Mouse (Mus musculus) mouse embryonic stem cell (cell line): ENCODE results near the gene Usp38.
"Not testable (repeated sequence)": the region's sequence is repeated elsewhere in the genome, so short reads cannot be mapped to it uniquely, and the experiment has no call there.

Source experiments
- in situ Hi-C, 2 experiments: fragments of 300-500 bp; cut with MboI; formaldehyde crosslinking; loops; 1 replicate in 1 of 2; 3 replicates in 1 of 2; pipeline ENCODE4 v1.14.3; 2019 to 2020; ENCODE audit warnings: low sequenced_read_pairs in 2 of 2, low pct_unique_long_range_greater_than_20kb in 1 of 2, mixed read lengths in 1 of 2; ENCODE audit not compliant: unreplicated experiment in 1 of 2

Usp38 gene

DNA sequence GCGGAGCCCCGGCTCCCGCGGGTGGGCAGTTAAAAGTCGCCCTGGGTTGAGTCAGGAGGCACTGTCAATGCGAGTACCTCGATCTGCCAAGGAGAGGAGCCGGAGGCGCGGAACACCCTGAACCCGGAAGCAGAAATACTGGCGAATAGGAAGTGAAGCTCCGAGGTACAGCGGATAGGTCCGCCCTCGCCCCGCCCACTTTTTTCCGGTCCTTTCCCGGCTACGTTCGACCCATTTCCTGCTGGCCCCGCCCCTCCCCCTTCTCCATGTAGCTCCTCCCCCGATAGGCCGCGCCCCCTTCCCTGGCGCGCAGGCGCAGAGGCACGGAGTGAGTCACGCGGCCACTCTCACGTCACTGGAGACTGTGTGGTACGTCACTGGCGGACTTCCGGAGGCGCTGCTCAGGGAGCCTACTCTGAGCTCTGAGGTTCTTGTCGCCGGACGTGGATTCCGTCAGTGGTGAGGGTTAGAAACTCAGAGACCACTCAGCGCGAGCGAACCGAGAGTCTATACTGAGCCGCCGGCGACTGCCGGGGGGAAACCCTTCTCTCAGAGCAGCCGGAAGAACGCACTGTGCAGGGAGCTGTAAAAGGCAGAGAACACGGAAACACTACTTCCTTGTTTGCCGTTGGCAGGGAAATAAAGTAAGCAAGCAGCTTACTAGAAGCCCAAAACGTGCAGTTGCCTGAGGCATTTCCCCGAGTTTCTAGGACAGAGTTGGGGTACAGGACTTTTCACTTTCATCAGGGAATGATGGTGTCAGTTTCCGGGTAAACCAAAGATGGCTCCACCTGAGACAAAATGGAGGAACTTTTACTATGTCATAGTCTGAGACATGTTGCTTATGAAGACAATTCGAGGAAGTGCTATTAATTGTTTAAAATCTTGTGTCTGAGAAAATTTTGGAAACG, at the start of gene Usp38:
Gene Usp38, minus strand, starts transcription at position 140 of the 911 bp plus-strand sequence.
- in situ Hi-C loops = no loop called here

DNA sequence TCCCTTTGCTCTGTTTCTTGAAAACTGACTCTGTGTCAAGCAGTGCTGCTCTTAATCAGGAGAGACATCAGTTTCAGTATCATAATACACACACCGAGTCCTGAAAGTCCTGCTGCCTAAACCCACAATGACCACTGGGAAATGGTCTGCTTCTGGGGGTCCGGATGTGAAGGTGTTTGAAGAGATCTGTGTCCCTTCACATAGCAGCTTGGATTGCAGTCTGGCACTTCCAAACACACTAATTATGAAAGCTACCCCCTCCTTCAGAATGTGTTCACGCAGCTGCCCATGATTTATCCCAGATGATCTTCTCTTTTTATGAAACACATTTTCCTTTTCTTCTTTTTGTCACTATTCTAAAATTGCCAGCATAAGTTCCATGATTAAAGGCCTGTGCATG, 47.8 kb upstream of the Usp38 start:
- in situ Hi-C loops = no loop called here

DNA sequence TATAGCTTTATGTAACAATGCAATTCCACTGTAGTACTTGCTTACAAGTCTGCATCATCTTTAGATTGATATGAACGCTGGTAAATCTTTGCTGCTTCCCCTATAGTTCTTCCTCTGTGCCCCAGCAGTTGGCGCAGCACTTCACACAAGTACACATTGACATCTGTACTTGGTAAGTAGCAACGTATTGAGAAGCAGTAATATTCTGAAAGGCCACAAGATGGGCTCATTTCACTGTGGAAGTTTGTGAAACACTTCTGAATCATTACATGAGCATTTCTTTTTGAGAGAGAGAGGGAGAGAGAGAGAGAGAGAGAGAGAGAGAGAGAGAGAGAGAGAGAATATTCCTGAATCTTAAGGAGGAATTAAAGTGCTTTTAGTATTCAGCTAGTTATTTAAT, 47.2 kb upstream of the Usp38 start:
- in situ Hi-C loops = no loop called here

GRCm38 (mm10) chr8:81044201-81044600, 29.5 kb upstream of the Usp38 start:
- in situ Hi-C loops = no loop called here

DNA sequence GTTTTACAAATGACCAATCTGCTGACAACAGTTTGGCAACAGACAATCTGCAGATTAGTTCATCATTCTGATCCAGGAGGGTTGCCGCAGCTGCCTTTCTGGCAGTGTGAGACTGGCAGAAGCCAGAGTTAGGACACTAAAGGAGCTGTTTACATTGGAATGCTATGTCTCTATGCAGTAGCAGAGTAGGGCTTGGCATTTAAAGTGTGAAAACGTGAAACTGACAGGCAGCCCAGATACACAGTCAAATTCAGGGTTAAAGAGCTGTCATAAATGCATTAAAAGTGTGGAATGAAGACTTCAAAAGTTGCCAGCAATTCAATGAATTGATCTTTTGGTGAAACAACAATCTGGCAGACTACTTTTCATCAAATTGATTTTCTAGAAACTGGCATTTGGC, 13.3 kb upstream of the Usp38 start:
- in situ Hi-C loops = no loop called here

DNA sequence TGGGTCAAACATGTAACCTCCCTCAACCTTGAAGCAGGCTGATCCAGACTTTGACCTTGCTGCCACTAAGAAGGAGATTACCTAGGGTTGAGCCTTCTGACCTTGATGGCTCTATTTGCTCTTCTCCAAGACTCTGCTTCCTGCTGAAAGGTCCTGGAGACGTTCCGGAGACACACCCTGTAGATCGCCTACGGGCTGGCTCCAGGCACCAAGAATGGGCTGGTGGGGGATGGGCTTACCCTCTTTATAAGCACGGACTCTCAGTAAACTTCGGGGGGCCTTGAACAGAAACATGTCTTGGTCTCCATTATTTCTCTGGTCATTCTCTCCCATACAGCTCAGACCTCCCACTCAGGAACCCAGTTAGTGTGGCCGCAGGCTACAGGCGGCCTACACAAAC, 2.8 kb upstream of the Usp38 start:
- in situ Hi-C loops = not testable (repeated sequence)

GRCm38 (mm10) chr8:81013811-81014530, 757 bp downstream of the Usp38 start:
- in situ Hi-C loops = no loop called here

DNA sequence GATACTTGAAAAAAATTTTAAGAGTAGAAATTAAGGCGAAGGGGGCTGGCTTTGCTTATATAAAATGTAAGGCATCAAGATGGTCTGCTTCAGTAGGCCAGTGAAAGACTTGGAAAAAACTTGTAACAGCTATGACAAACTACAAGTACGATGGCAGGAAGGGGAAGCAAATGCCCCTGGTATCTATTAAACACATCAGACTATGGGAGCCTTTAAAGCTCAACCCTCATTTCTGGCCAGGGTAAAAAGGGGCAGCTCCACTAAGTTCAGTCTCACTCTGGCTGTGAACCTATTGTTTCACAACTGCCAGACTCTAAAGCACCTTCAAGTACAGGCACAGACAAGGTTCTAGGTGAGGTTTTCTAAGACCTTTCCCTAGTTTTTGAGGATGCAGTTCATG, 2.0 kb downstream of the Usp38 start:
- in situ Hi-C loops = no loop called here

DNA sequence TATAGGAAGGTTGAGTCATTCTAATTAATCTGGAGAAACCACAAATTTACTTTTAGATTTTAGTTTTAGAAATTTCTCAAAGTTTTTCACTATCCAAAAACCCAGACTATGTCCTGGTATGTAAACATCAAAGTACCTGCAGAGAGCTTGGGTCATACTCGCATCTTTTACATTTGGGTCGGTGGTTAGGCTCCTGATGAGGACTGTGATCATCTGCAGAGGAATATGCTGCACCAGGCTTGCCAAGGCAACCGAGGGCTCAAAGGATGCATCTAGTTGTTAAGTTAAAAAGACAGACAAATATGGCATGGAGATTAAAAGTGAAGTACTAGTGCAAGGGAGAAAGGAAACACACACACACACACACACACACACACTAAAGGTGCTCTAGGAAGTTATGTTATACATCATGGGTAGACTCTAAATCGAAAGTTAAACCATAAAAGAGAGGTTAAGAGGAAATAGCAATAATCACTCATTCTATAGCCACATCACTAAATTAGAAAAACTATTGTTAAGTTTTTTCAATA, 2.6 kb downstream of the Usp38 start:
- in situ Hi-C loops = no loop called here

DNA sequence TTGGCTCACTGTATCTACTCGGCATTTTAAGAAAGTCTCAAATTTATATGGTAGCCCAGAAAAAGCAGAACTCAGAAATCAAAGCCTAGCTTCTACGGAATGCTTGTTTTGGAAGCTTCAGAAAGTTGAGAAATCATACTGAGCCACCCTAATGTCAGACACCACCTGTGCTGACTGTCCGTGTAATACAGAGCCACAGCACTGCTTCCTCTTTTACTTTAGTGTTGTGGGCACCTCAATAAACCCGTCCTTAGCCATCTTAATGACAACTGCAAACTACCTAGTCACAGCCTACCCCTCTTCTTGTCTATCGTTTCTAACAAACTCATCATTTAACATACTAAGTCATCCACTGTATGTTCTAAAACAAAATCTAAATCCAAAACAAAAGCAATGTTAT, 4.3 kb downstream of the Usp38 start:
- in situ Hi-C loops = no loop called here

- in situ Hi-C loops = no loop called here
These were observed 9.6 kb downstream of the Usp38 start for GRCm38 (mm10) chr8:81005114-81005513.

GRCm38 (mm10) chr8:80996632-80997031, 18.1 kb downstream of the Usp38 start:
- in situ Hi-C loops = loop anchor here in 1 of 2 experiments (25.0 kb wide), 1 partner anchor 234 kb away; no protein-coding TSS in a partner anchor

GRCm38 (mm10) chr8:80991937-80992336, 22.8 kb downstream of the Usp38 start:
- in situ Hi-C loops = loop anchor here in 1 of 2 experiments (25.0 kb wide), 1 partner anchor 230 kb away; no protein-coding TSS in a partner anchor

DNA sequence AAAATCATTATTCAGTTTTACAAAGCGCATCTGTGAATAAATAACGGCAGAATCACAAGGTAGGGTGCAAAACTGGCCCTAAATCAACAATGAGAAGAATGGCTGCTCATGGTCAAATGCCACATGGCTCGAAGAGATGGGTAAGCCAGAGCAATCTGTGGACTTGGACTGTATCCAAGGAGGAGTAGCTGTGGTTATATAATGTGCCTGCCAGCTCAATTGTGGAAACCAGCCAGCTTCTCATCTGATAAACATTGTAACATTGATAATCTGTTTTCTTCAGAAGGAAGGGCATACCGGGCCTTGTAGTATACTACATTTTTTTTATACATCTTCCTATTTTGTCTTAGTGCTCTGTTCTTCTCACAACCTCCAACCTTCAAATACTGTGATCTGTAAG, 31.9 kb downstream of the Usp38 start:
- in situ Hi-C loops = loop anchor here in 1 of 2 experiments (25.0 kb wide), 1 partner anchor 221 kb away; no protein-coding TSS in a partner anchor

DNA sequence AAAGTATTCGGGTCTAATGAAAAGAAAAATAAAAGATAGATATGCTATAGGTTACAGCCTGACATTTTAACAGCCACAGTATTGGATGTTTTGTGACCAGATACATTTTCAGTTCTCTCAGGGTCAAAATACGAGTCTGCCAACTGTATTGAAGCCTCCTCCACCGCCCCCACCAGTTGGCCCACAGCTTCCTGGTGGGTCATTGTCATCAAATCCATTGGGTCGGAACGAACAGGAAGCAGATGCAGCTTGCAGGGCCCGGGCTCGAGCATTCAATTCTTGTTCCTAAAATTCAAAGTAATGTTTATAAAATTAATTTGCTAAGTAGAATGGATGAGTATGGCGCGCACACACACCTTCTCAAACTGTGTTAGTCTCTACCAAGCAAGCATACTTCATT, 33.0 kb downstream of the Usp38 start:
- in situ Hi-C loops = loop anchor here in 1 of 2 experiments (25.0 kb wide), 1 partner anchor 219 kb away; no protein-coding TSS in a partner anchor

DNA sequence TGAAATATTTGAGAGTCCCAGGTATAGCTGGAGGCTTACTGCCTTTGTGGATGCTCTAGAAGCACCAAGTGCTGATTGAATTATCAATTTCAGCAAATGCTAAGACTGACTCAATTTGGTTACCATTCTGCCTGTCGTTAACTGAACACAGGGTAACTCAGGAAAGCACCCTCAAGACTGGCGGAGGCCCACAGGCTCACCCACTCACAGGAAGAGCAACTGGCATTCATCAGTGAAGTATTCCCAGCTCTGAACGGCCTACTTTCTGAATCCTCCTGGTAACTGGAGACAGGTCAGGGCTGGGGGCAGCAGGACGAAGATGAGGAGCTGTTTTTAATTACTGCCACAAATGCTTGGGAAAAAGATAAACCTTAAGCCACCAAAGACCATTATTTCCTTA, 34.7 kb downstream of the Usp38 start:
- in situ Hi-C loops = loop anchor here in 1 of 2 experiments (25.0 kb wide), 1 partner anchor 218 kb away; no protein-coding TSS in a partner anchor

GRCm38 (mm10) chr8:80977231-80977630, 37.5 kb downstream of the Usp38 start:
- in situ Hi-C loops = loop anchor here in 1 of 2 experiments (25.0 kb wide), 1 partner anchor 215 kb away; no protein-coding TSS in a partner anchor

DNA sequence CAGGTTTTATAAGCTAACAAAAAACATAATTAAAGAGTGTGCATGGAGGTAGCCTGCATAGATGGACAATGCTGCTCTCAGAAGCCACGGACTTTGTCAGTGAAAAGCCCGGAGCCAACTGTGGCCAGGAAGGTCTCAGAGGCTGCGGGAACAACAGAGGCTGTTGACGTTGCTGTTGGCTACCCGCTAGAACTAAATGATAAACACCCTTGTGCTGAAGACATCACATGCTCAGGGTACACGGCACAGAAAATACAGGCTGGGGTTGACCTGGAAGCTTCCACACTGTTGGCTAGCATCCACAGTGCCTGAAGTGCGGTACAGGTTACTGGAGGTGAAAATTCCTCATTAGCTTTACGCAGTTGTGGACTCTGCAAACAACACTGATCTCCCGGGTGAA, 43.6 kb downstream of the Usp38 start:
- in situ Hi-C loops = no loop called here
